Mouse (Mus musculus): ENCODE results near the gene Exd1.
A peak's percentile ranks its signal among the peaks of the same experiment; 100 is the strongest.
"Not testable (repeated sequence)": the region's sequence is repeated elsewhere in the genome, so short reads cannot be mapped to it uniquely, and the experiment has no call there.

Gene Exd1

GRCm38 (mm10) chr2:119542106-119542505 lies 5.3 kb downstream of the Exd1 start:
- peak; percentile 57 for DNase-seq (ENCODE audit: low read depth, low spot score)

GRCm38 (mm10) chr2:119538802-119539201 lies 8.6 kb downstream of the Exd1 start:
- DNase-seq (ENCODE audit: low read depth, low spot score) = no peak

GRCm38 (mm10) chr2:119525422-119525821 lies 22.0 kb downstream of the Exd1 start:
- no peak for DNase-seq (ENCODE audit: low read depth, low spot score)

- no peak for DNase-seq (ENCODE audit: low read depth, low spot score)
Measured at GRCm38 (mm10) chr2:119523836-119524235, 23.6 kb downstream of the Exd1 start.

DNA sequence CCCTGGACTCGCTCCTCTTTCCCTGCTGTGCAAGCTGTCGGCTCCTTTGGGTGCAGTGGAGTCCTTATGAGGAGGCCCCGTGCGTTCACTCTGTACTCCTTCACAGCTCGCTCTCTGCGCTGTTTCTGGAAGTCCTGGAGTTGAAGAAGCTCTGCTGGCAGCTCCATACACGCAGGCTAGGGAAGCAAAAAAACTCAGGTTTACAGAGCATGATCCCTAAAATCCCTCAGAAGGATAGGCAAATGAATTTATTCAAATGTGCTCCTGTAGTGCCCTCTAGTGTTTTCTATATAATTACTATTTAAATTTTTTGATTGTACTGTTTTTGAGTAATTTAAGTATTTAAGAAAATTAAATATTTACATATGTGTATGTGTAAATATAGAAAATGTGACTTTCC lies 26.9 kb downstream of the Exd1 start:
- DNase-seq (ENCODE audit: low read depth, low spot score) = no peak

GRCm38 (mm10) chr2:119516811-119517210 lies 30.6 kb downstream of the Exd1 start:
- no peak for DNase-seq (ENCODE audit: low read depth, low spot score)

GRCm38 (mm10) chr2:119514026-119514522 lies 33.4 kb downstream of the Exd1 start:
- no peak for DNase-seq (ENCODE audit: low read depth, low spot score)

DNA sequence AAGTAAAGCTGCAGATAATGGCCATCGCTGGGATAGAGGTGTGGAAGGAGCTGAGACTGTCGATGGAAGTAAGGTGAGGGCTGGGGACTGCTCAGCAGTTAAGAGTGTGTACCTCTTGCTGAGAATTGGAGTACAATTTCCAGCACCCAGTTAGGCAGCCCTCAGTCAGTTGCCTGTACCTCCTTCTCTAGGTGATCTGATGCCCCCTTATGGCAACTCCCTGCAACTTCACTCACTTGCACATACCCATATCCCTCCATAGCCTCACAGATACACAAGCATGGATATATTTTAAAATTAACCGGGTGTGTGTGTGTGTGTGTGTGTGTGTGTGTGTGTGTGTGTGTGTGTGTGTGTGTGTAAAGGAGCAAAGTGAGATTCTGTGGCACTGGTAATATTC lies 35.1 kb downstream of the Exd1 start:
- no peak for DNase-seq (ENCODE audit: low read depth, low spot score)

DNA sequence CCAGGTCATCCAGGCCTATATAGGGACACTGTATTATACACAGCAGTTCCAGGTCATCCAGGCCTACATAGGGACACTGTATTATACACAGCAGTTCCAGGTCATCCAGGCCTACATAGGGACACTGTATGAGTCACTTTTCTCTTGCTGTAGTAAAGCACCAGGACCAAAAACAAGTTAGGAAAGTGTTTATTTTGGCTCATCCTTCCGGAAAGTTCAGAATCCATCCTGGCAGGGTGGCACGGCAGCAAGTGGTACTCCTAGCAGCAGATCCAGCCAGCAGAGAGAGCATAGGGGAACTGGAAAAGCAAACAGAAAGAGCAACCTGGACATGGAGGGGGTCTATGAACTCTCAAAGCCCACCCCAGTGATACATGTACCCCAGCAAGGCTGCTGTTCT lies 36.6 kb downstream of the Exd1 start:
- no peak for DNase-seq (ENCODE audit: low read depth, low spot score)

DNA sequence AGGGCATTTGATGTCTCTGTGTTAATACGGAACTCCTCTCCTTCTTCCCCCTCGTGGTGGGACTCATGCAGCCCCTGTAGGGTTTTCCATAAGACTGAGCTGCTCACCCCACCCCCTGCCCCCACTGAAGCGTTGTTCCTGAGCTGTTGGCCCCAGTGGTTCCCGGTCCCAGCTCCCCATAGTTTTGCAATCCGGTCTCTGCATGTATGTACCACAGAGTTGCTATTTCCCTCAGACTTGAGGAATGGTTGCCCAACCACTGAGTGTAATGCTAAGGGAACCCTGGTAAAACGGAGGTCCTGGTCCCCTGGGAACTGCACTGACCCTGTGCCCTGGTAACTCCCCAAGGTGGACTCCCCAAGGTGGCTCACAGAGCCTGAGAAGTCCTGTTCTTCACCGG lies 38.9 kb downstream of the Exd1 start:
- DNase-seq (ENCODE audit: low read depth, low spot score) = not testable (repeated sequence)

DNA sequence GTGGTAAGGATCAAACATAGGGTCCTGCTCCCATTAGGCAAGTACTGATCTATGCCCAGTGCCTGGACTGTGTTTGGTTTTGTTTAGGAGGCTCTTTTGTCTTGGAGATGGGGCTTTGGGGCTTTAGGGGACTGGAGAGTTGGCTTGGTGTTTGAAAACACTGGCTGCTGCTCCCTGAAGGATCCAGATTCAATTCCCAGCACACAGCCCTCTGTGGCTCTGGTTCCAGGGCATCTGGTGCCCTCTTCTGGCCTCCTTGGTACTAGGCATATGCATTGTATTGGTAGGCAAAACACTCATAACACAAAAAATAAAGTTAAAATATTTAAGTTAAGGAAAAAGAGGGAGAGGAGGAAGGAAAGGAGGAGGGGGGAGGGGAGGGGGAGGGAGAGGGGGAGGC lies 40.3 kb downstream of the Exd1 start:
- DNase-seq (ENCODE audit: low read depth, low spot score) = no peak

- DNase-seq (ENCODE audit: low read depth, low spot score) = no peak
Measured at GRCm38 (mm10) chr2:119500965-119501652, 46.3 kb downstream of the Exd1 start.

DNA sequence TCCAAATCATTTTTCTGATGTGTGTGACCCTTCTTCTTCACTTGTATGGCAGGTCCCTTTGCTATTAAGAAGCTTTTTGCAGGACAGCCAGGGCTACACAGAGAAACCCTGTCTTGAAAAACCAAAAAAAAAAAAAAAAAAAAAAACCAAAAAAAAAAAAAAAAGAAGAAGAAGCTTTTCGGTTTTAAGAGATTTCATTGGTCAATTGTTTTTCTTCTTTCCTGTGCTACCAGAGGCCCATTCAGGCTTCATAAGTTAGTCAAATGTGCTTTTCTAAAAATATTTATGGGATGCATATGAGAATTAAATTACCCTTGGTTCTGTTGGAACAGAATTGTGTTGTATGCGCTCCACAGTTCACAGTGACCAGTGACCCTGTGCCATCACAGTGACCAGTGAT lies 48.6 kb downstream of the Exd1 start:
- DNase-seq (ENCODE audit: low read depth, low spot score) = no peak

DNA sequence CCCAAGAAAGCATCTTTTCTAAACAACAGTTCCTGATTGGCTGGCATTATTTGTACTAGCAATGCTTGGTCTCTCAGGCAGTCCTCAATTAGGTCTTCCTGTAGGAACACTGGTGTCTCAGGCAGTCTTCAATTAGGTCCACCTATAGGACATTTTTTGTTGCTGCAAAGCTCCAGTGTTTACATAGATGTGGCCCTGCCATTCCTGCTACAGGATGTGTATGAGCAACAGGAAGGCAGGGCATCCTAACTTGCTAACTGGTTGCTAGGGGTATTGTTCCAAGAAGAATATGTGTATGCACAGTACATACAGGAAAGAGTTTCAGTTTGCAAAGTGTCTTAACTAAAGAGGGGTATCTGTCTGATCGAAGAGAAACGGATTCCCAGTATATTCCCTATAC lies 51.3 kb downstream of the Exd1 start:
- DNase-seq (ENCODE audit: low read depth, low spot score) = no peak

- DNase-seq (ENCODE audit: low read depth, low spot score) = no peak
Measured at GRCm38 (mm10) chr2:119491953-119492352, 55.5 kb downstream of the Exd1 start.

DNA sequence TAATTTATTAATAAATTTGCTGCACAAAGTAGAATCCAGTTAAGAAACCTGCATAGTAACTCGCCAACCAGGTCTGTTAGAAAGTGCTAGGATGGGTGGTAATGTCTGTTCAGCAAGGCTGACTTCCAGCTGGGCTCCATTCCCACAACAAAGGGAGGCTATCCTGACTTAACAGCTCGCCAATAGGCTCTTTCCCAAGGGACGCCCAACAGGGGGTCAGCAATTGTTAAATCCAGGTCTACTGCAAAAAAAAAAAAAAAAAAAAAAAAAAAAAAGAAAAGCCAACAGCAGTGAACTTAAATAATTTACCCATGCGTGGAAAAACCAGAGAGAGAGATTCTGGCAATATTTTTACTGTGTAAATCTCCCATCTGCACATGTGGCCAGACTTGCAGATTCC lies 60.9 kb downstream of the Exd1 start:
- no peak for DNase-seq (ENCODE audit: low read depth, low spot score)

- no peak for DNase-seq (ENCODE audit: low read depth, low spot score)
Measured at GRCm38 (mm10) chr2:119482307-119482706, 65.1 kb downstream of the Exd1 start.

GRCm38 (mm10) chr2:119478397-119478749 lies 69.1 kb downstream of the Exd1 start:
- DNase-seq (ENCODE audit: low read depth, low spot score) = no peak

DNA sequence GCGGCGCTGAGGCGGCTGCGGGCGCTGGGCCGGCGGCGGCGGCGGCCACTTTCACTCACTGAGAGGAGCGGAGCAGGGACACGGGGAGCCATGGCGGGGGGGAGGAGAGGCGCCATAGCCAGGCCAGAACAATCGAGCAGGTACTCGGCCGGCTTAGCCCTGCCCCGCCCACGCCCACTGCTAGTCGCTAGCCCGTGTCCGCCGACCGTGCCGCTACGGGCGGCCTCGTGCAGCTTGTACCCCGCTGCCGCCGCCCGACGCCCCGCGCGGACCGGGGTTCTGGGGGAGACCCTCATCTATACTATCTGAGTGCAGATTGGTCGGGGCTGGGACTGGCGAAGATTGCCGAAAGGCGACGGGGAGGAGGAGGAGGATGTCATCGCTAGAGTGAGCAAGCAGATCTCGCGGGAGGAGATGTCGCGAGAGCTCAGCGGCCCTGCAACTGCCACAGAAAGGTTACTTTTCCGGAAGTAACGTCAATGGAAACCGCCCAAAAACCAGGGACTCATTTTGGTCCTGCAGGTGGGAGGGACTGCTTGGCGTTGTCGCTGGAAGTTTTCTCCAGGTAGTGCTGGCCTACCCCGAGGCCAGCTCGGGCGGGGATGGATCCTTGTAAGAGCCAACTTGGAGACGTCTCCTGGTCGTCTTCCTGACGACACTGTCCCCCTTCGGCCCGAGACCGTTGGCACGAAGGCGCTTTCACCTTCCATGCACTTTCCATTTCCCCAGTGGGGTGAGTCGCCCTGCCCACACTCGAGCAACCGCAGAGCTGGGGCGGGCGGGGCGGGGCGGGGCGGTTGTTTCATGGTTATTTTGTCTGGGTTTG lies 69.6 kb downstream of the Exd1 start, which contains the start of gene Ino80:
Ino80 (minus strand) TSS at position 117 of the 826 bp plus-strand sequence.
- peak; percentile 99 for DNase-seq (ENCODE audit: low read depth, low spot score)

GRCm38 (mm10) chr2:119476621-119477391 lies 70.6 kb downstream of the Exd1 start:
- peak; percentile 86 for DNase-seq (ENCODE audit: low read depth, low spot score)

- DNase-seq (ENCODE audit: low read depth, low spot score) = no peak
Measured at GRCm38 (mm10) chr2:119476166-119476565, 71.3 kb downstream of the Exd1 start.
